Mouse (Mus musculus) ovary, adult 18-20 months (tissue): ENCODE results near the gene H2al1b.
"Not testable (repeated sequence)": the region's sequence is repeated elsewhere in the genome, so short reads cannot be mapped to it uniquely, and the experiment has no call there.

Experiments
- DNase-seq: peaks from one replicate; pipeline ENCODE4 v3.0.0; 2022; ENCODE audit warnings: low spot score, mixed read lengths

The H2al1b gene

GRCm38 (mm10) chrX:11302132-11302531 is at the start of gene H2al1b:
TSS of gene H2al1b (plus strand) at chrX:11302432.
- DNase-seq, result not testable (repeated sequence)

- no peak for DNase-seq
Observed at GRCm38 (mm10) chrX:11254062-11254461, 48.2 kb upstream of the H2al1b start.

GRCm38 (mm10) chrX:11254521-11255207 is 47.6 kb upstream of the H2al1b start:
- DNase-seq, result no peak

GRCm38 (mm10) chrX:11255564-11256360 is 46.5 kb upstream of the H2al1b start:
- no peak for DNase-seq

DNA sequence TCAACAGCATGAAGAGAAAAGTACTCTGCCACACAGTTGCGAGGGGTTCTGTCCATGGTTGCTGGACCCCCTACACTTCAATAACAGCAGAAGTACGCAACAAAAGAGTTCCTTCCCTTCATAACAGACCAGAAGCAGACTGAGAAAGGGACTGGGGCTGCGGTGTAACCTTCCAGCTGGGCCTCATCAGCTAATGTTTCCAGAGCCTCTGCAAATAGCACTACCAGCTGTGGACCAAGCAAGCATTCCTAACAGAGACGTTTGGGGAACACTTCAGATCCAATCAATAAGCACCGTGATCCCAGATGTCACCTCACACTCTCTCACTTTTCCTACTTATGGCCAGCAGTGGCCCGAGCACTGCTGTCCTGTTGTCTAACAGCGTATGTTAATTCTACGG is 37.3 kb upstream of the H2al1b start:
- DNase-seq, result no peak

DNA sequence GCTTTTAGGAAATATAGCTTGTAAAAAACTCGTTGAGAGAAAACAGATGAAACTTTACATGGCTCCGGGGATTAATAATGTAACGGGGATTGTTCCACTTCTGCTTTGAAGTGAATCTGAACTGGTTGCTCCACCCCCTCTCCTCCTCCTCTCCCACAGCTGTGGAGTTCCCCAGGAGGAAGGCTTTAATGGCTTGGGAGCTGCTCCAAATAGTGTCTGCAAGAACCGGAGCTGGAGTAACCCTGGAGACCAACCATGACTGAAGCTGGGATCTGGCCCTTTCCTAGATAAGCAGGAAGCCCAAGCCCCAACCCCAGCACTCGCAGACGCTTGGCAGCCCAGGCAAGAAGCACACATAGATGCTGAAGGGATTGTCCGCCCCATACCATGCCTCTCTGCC is 34.4 kb upstream of the H2al1b start:
- peak; percentile 10 for DNase-seq

GRCm38 (mm10) chrX:11269074-11269473 is 33.2 kb upstream of the H2al1b start:
- DNase-seq, result no peak

- no peak for DNase-seq
Observed at GRCm38 (mm10) chrX:11273190-11273589, 29.0 kb upstream of the H2al1b start.

DNA sequence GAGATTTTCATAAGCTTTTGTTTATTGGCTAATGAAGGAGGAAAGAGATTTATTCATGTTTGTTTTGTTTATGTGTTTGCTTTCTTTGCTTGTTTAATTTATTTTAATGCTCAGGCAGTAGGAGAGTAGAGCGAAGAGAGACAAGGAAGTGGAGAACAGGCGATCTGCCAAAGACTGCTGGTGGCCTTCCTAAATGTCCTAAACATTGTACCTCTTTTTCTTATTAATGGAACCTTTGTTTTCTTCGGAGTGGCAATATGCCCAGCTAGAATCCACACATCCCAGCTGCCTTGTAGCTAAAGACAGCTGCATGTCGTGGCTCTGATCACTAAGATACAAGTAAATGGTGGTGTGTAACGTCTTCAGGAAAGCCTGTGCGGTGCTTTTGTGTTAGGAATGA is 25.1 kb upstream of the H2al1b start:
- no peak for DNase-seq

DNA sequence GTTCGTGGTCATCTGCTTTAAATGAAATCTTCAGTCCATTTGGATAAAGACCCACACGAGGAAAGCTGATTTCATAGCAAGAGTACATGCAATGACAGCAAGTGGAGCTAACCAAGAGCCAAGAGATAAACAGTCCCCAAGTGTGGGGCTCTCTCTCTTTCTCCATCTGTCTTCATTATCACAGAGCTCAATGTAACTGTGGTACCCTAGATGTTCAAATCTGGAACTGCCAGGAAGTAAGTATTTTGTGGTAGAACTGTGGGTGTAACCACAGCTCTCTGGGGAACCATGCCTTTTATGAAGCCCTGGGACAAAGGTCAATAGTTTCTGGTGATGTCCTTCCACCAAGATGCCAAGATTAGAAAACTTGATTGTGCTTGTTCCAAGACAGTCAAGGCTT is 21.5 kb upstream of the H2al1b start:
- no peak for DNase-seq

- DNase-seq, result no peak
Observed at GRCm38 (mm10) chrX:11288306-11288882, 13.8 kb upstream of the H2al1b start.

DNA sequence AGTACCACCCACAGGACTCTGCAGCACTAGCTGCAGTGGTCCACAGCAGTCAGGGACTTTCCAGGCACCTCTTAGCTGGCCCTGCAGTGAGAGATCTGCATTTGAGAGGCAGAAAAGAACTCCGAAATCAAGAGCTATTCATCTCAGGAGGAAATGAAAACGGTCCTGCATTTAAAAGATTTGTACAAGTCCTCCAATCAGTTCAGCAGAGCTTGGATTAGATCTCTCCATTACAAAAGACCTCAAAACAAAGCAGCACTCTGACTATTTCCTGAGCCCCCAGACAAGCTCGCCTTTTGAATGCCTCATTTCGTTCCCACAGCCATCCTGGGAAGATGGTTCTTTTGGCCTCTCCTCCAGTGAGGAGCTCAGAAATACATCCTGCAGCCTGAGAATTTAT is 13.0 kb upstream of the H2al1b start:
- DNase-seq, result no peak

DNA sequence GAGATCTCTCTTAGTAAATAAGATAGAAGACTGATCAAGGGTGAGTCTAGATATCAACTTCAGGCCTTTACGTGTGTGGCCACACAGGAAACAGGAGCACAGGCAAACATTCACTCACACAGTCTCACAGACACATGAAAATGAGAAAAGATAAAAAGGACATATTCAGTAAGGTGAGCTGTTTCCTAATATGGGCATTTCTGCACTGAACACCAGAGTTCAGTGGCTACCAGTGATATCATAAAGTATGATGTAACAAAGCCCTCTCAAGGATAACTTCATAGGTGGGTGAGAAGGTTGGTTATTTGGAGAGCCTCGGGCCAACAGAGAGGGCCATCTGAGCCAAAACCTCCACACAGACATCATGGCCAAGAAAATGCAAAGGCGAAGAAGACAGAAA is 3.3 kb upstream of the H2al1b start, which contains the start of gene H2al1a:
Gene H2al1a (plus strand): TSS at position 301 of the 400 bp plus-strand sequence.
- DNase-seq, result not testable (repeated sequence)

DNA sequence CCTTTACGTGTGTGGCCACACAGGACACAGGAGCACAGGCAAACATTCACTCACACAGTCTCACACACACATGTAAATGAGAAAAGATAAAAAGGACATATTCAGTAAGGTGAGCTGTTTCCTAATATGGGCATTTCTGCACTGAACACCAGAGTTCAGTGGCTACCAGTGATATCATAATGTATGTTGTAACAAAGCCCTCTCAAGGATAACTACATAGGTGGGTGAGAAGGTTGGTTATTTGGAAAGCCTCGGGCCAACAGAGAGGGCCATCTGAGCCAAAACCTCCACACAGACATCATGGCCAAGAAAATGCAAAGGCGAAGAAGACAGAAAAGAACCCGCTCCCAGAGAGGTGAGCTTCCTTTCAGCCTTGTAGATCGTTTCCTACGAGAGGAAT is 3.1 kb downstream of the H2al1b start, which contains the start of gene H2al1c:
Gene H2al1c (plus strand): TSS at position 301 of the 400 bp plus-strand sequence.
- not testable (repeated sequence) for DNase-seq

DNA sequence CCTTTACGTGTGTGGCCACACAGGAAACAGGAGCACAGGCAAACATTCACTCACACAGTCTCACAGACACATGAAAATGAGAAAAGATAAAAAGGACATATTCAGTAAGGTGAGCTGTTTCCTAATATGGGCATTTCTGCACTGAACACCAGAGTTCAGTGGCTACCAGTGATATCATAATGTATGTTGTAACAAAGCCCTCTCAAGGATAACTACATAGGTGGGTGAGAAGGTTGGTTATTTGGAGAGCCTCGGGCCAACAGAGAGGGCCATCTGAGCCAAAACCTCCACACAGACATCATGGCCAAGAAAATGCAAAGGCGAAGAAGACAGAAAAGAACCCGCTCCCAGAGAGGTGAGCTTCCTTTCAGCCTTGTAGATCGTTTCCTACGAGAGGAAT is 6.3 kb downstream of the H2al1b start, which contains the start of gene H2al1d:
Gene H2al1d (plus strand): TSS at position 301 of the 400 bp plus-strand sequence.
- DNase-seq, result not testable (repeated sequence)

- not testable (repeated sequence) for DNase-seq
Observed at GRCm38 (mm10) chrX:11311634-11312033, 9.4 kb downstream of the H2al1b start, which contains the start of gene H2al1e. TSS of gene H2al1e (plus strand) at chrX:11311934.

DNA sequence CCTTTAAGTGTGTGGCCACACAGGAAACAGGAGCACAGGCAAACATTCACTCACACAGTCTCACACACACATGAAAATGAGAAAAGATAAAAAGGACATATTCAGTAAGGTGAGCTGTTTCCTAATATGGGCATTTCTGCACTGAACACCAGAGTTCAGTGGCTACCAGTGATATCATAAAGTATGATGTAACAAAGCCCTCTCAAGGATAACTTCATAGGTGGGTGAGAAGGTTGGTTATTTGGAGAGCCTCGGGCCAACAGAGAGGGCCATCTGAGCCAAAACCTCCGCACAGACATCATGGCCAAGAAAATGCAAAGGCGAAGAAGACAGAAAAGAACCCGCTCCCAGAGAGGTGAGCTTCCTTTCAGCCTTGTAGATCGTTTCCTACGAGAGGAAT is 12.6 kb downstream of the H2al1b start, which contains the start of gene H2al1f:
Gene H2al1f (plus strand): TSS at position 301 of the 400 bp plus-strand sequence.
- not testable (repeated sequence) for DNase-seq

- not testable (repeated sequence) for DNase-seq
Observed at GRCm38 (mm10) chrX:11317956-11318355, 15.7 kb downstream of the H2al1b start, which contains the start of gene H2al1g. TSS of gene H2al1g (plus strand) at chrX:11318256.

- DNase-seq, result not testable (repeated sequence)
Observed at GRCm38 (mm10) chrX:11321192-11321591, 19.0 kb downstream of the H2al1b start, which contains the start of gene H2al1h. TSS of gene H2al1h (plus strand) at chrX:11321492.

DNA sequence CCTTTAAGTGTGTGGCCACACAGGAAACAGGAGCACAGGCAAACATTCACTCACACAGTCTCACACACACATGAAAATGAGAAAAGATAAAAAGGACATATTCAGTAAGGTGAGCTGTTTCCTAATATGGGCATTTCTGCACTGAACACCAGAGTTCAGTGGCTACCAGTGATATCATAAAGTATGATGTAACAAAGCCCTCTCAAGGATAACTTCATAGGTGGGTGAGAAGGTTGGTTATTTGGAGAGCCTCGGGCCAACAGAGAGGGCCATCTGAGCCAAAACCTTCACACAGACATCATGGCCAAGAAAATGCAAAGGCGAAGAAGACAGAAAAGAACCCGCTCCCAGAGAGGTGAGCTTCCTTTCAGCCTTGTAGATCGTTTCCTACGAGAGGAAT is 22.1 kb downstream of the H2al1b start, which contains the start of gene H2al1i:
Gene H2al1i (plus strand): TSS at position 301 of the 400 bp plus-strand sequence.
- not testable (repeated sequence) for DNase-seq

DNA sequence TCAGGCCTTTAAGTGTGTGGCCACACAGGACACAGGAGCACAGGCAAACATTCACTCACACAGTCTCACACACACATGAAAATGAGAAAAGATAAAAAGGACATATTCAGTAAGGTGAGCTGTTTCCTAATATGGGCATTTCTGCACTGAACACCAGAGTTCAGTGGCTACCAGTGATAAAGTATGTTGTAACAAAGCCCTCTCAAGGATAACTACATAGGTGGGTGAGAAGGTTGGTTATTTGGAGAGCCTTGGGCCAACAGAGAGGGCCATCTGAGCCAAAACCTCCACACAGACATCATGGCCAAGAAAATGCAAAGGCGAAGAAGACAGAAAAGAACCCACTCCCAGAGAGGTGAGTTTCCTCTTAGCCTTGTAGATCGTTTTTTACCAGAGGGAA is 25.3 kb downstream of the H2al1b start, which contains the start of gene H2al1j:
Gene H2al1j (plus strand): TSS at position 301 of the 400 bp plus-strand sequence.
- DNase-seq, result not testable (repeated sequence)

- no peak for DNase-seq
Observed at GRCm38 (mm10) chrX:11345762-11346161, 43.5 kb downstream of the H2al1b start.
